Mouse (Mus musculus) CD4-positive naive resting alpha-beta T cell, adult 76 days (primary cell): Measurements from ENCODE around the gene Slc22a12. TPM values are rescaled to one million over a fixed set of nuclear protein-coding genes. Genes with fewer than 3 reads are reported as not detected.

Experiments used
- total RNA-seq: library from RNA; stranded (reverse); gene quantifications from one replicate; pipeline ENCODE4 v1.2.4, GENCODE M21; 2023

Gene Slc22a12
- total RNA-seq, result not detected

DNA sequence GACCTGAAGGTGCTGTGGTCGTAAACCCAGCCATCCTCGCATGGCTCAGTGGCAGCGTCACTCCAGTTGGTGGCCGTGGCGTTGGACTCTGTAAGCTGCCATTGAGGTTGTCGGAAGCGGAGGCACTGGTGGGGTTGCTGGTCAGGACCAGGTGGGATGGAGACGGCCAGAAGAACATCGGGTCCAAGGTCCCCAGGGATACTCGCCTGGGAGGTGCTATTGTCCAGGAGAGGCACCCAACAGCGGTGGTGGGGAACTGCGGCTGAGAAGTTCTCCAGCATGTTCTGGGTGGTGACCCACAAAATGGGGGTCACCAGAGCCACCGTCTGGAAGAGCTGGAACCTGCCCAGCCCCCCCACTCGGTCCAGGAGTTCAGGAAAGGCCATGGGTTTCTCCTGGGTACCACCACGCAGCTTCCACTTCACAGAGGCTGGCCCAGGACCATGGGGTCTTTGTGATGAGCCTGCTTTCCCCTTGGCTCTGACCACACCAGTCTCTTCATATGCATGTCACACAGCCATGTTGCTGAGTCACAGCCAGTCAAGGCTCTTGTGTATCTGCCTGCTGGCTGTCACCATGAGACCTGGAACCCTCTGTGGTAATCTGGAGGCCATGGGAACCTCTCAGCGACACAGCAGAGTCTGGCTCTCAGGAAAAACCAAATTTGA, at the start of gene Slc22a12:
Slc22a12 (minus strand) TSS at position 666 of the 668 bp plus-strand sequence.

Other genes starting within 250 kb of the Slc22a12 start
- 4.9 TPM for gene Cdc42bpg, start 236.6 kb downstream of the Slc22a12 start, total RNA-seq
- 22.2 TPM for gene Men1, start 208.1 kb downstream of the Slc22a12 start, total RNA-seq
- 519 TPM for gene Map4k2, start 201.9 kb downstream of the Slc22a12 start, total RNA-seq
- 1,178 TPM for gene Sf1, start 179.3 kb downstream of the Slc22a12 start, total RNA-seq
- gene Pygm, start 158.6 kb downstream of the Slc22a12 start, total RNA-seq, result 47.7 TPM
- 801 TPM for gene Rasgrp2, start 143.7 kb downstream of the Slc22a12 start, total RNA-seq
- gene Nrxn2, start 124.3 kb downstream of the Slc22a12 start, total RNA-seq, result 0.64 TPM